Mouse (Mus musculus): Measurements from ENCODE around the gene Tmc6.

GRCm38 (mm10) chr11:117765361-117765760 is 16.6 kb downstream of the Tmc6 start:
- TF ChIP-seq EP300 (IDR thresholded peaks at IDR 0.05; ENCODE audit: low read depth) (no peak), CTCF (IDR thresholded peaks at IDR 0.05; ENCODE audit: low read depth) (no peak)

Data from liver, postnatal 0 days (tissue).